Mouse (Mus musculus) E14TG2a.4 (cell line): Measurements from ENCODE around the gene Sept8.

Source experiments
- CTCF ChIP-seq: conservative IDR thresholded peaks from 2 replicates; pipeline ENCODE4 v1.5.1; 2014; ENCODE audit warnings: low read length
- NANOG ChIP-seq: IDR thresholded peaks from 2 replicates; pipeline ENCODE4 v1.6.1; 2014; ENCODE audit warnings: borderline replicate concordance, low read length, mixed read lengths
- POU5F1 ChIP-seq: IDR thresholded peaks from 2 replicates; pipeline ENCODE4 v1.6.1; 2014; ENCODE audit warnings: low read length, borderline replicate concordance

- TF ChIP-seq CTCF: no peak
- no peak for TF ChIP-seq NANOG
- no peak for TF ChIP-seq POU5F1
Observed at GRCm38 (mm10) chr11:53550714-53551113, 31.7 kb downstream of the Sept8 start.
